Mouse (Mus musculus) heart, embryonic 14.5 days (tissue): ENCODE measurements around the gene Padi1. TPM values are rescaled to one million over a fixed set of nuclear protein-coding genes. Genes with fewer than 3 reads are reported as not detected.

Source experiments
- ATAC-seq: fragments of 200-750 bp; cut with Nextera tagmentation; 2 replicates; pipeline ENCODE4 v1.8.0; 2017; ENCODE audit warnings: low read depth, moderate TSS enrichment; ENCODE audit not compliant: insufficient number of reproducible peaks, insufficient read depth, low FRiP score
- H3K27ac ChIP-seq, 2 experiments: fragments of 200-500 bp in 1 of 2; fragments of 300-500 bp in 1 of 2; sonication (generic) in 1 of 2; replicated peaks in 1 of 2; 2 replicates each; pipeline ENCODE4 v1.5.1; 2012 to 2014; ENCODE audit warnings: low read depth in 2 of 2, low read length in 2 of 2, control low read depth in 1 of 2, mild to moderate bottlenecking in 1 of 2, mixed read lengths in 1 of 2; ENCODE audit not compliant: control insufficient read depth in 1 of 2, insufficient read depth in 1 of 2
- H3K27me3 ChIP-seq: fragments of 300-500 bp; sonication (generic); 2 replicates; pipeline ENCODE4 v1.6.1; 2014; ENCODE audit warnings: mild to moderate bottlenecking, low read length, control low read depth; ENCODE audit not compliant: control insufficient read depth, insufficient read depth
- H3K36me3 ChIP-seq: fragments of 300-500 bp; sonication (generic); 2 replicates; pipeline ENCODE4 v1.6.1; 2014; ENCODE audit warnings: mild to moderate bottlenecking, control low read depth, low read length, mixed read lengths; ENCODE audit not compliant: control insufficient read depth, insufficient read depth
- H3K4me1 ChIP-seq, 2 experiments: fragments of 200-500 bp in 1 of 2; fragments of 300-500 bp in 1 of 2; sonication (generic) in 1 of 2; 2 replicates each; pipeline ENCODE4 v1.6.1; 2012 to 2014; ENCODE audit warnings: low read length in 2 of 2, control low read depth in 1 of 2, mixed read lengths in 1 of 2; ENCODE audit not compliant: control insufficient read depth in 2 of 2, insufficient read depth in 2 of 2
- H3K4me2 ChIP-seq: fragments of 300-500 bp; sonication (generic); 2 replicates; pipeline ENCODE4 v1.6.1; 2014; ENCODE audit warnings: mild to moderate bottlenecking, low read length
- H3K4me3 ChIP-seq, 2 experiments: fragments of 200-500 bp in 1 of 2; fragments of 300-500 bp in 1 of 2; sonication (generic) in 1 of 2; 2 replicates each; pipeline ENCODE4 v1.5.1; 2012 to 2014; ENCODE audit warnings: low read length in 2 of 2, mild to moderate bottlenecking in 2 of 2, control low read depth in 1 of 2, low read depth in 1 of 2, moderate library complexity in 1 of 2; ENCODE audit not compliant: control insufficient read depth in 1 of 2, insufficient read depth in 1 of 2
- H3K9ac ChIP-seq: fragments of 300-500 bp; sonication (generic); 2 replicates; pipeline ENCODE4 v1.6.1; 2014; ENCODE audit warnings: mild to moderate bottlenecking, low read length
- H3K9me3 ChIP-seq: fragments of 300-500 bp; sonication (generic); 2 replicates; pipeline ENCODE4 v1.6.1; 2016; ENCODE audit warnings: low read length, control low read depth; ENCODE audit not compliant: control insufficient read depth
- WGBS: fragments of 180-500 bp; shearing (Covaris S2); extraction: QIAGEN DNeasy Blood & Tissue Kit; methylation state at CpG from one replicate; pipeline ENCODE4 v1.1.7; 2014; 5-methylcytosine and 5-hydroxymethylcytosine counted together
- polyA plus RNA-seq: library from polyadenylated mRNA; unstranded; fragments of >200 nt; fragmentation: Nextera tagmentation; extraction: Ambion mirVana; gene quantifications from 2 replicates; pipeline ENCODE4 v1.2.1, GENCODE M21; 2014

The Padi1 gene
- polyA plus RNA-seq, 1 experiment from 2014 or later = 0.09 TPM

- H3K27ac ChIP-seq = peak overlapping the region; percentile 38 to 47; a peak in 3 of 4 replicates
- WGBS = 8% methylated on average over 10 of the region's 14 CpGs
- H3K36me3 ChIP-seq = no peaks in the 10 kb centered on the region
- H3K9ac ChIP-seq = no peak overlapping the region
- no peaks in the 10 kb centered on the region for H3K9me3 ChIP-seq
- peaks cover 51 to 52% of the 10 kb centered on the region in 2 experiments for H3K4me1 ChIP-seq
- H3K4me2 ChIP-seq = peak overlapping the region; percentile 47
- ATAC-seq = peak; percentile 15; the same call in 1 of the 2 replicates
- no peaks in the 10 kb centered on the region for H3K27me3 ChIP-seq
- H3K4me3 ChIP-seq = no peak overlapping the region
These were observed 33.0 kb downstream of the Padi1 start for GRCm38 (mm10) chr4:140812609-140813008.

- peak; percentile 21; the same call in 1 of the 2 replicates for ATAC-seq
- Histone ChIP-seq H3K27me3 (no peaks in the 10 kb centered on the region), H3K36me3 (no peaks in the 10 kb centered on the region), H3K4me3 (no peak overlapping the region), H3K4me1 (peaks cover 51 to 52% of the 10 kb centered on the region in 2 experiments), H3K27ac (peak overlapping the region; percentile 38 to 47; a peak in 2 of 4 replicates), H3K4me2 (peak overlapping the region; percentile 47), H3K9me3 (no peaks in the 10 kb centered on the region), H3K9ac (no peak overlapping the region)
- 9% methylated on average over 8 of the region's 8 CpGs for WGBS
These were observed 33.4 kb downstream of the Padi1 start for GRCm38 (mm10) chr4:140812191-140812590.

- no peak for ATAC-seq
- no peaks in the 10 kb centered on the region for H3K36me3 ChIP-seq
- no peak within 1 kb of the TSS for H3K27ac ChIP-seq
- H3K4me2 ChIP-seq = no peak within 1 kb of the TSS
- H3K9ac ChIP-seq = no peak within 1 kb of the TSS
- no peaks in the 10 kb centered on the region for H3K27me3 ChIP-seq
- no peak within 1 kb of the TSS for H3K4me3 ChIP-seq
- WGBS = 73% methylated on average over 15 of the region's 16 CpGs
- H3K4me1 ChIP-seq = peaks cover 39 to 40% of the 10 kb centered on the region in 2 experiments
- H3K9me3 ChIP-seq = no peaks in the 10 kb centered on the region
These were observed 34.9 kb downstream of the Padi1 start, which contains the start of gene Padi3 for GRCm38 (mm10) chr4:140810458-140811260. Gene Padi3, minus strand, starts transcription at chr4:140810648.

GRCm38 (mm10) chr4:140809118-140809517 is 36.5 kb downstream of the Padi1 start:
- Histone ChIP-seq H3K36me3 (no peaks in the 10 kb centered on the region), H3K4me1 (peaks cover 37 to 38% of the 10 kb centered on the region in 2 experiments), H3K9ac (no peak overlapping the region), H3K4me3 (no peak overlapping the region), H3K9me3 (no peaks in the 10 kb centered on the region), H3K27ac (no peak overlapping the region), H3K4me2 (no peak overlapping the region), H3K27me3 (no peaks in the 10 kb centered on the region)
- ATAC-seq = 0 out of 2 replicates have a peak, but pooled peaks have one; percentile 13
- WGBS = 18% methylated on average over 8 of the region's 8 CpGs

- Histone ChIP-seq H3K4me2 (no peak overlapping the region), H3K4me3 (no peak overlapping the region), H3K4me1 (peaks cover 13% of the 10 kb centered on the region in 2 experiments; a peak in 3 of 4 replicates), H3K9me3 (no peaks in the 10 kb centered on the region), H3K27me3 (no peaks in the 10 kb centered on the region), H3K9ac (no peak overlapping the region), H3K27ac (no peak overlapping the region), H3K36me3 (no peaks in the 10 kb centered on the region)
- 61% methylated on average over 9 of the region's 9 CpGs for WGBS
- ATAC-seq = no peak
These were observed 41.0 kb downstream of the Padi1 start for GRCm38 (mm10) chr4:140804601-140805000.

- Histone ChIP-seq H3K4me3 (no peak overlapping the region), H3K9me3 (no peaks in the 10 kb centered on the region), H3K4me2 (no peak overlapping the region), H3K36me3 (no peaks in the 10 kb centered on the region), H3K4me1 (peaks cover 5 to 7% of the 10 kb centered on the region in 2 experiments; a peak in 3 of 4 replicates), H3K27me3 (no peaks in the 10 kb centered on the region), H3K27ac (no peak overlapping the region), H3K9ac (no peak overlapping the region)
- no peak for ATAC-seq
- 74% methylated on average over 3 of the region's 3 CpGs for WGBS
These were observed 44.2 kb downstream of the Padi1 start for GRCm38 (mm10) chr4:140801364-140801763.

- no peaks in the 10 kb centered on the region for H3K9me3 ChIP-seq
- no peak overlapping the region for H3K9ac ChIP-seq
- no peaks in the 10 kb centered on the region for H3K36me3 ChIP-seq
- WGBS = 83% methylated on average over 3 of the region's 3 CpGs
- no peak for ATAC-seq
- no peak overlapping the region for H3K27ac ChIP-seq
- 0 out of 4 replicates have a peak, but pooled peaks cover 0 to 3% of the 10 kb centered on the region in 2 experiments for H3K4me1 ChIP-seq
- no peaks in the 10 kb centered on the region for H3K27me3 ChIP-seq
- H3K4me2 ChIP-seq = no peak overlapping the region
- H3K4me3 ChIP-seq = no peak overlapping the region
These were observed 48.8 kb downstream of the Padi1 start for GRCm38 (mm10) chr4:140796786-140797185.
